Mouse (Mus musculus): ENCODE data around the gene C8b.

Gene C8b

DNA sequence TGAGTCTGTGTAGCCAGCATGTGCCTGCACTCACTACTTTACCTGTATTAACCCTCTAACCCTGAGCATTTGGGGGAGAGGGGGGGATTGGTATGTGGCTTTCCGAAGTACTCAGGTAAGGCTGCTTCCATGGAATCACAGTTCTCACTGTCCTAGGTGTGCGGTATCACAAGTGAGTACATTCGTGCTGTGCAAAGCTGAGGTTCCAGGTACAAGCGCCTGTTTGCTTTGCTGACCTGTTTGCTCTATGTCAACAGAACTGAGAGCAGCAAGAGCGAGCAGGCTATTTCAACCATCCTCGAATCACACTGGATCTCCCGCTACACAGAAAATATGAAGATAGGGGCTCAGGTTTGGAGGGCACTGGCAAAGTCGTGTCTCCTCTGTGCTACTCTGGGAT lies at the start of gene C8b:
Gene C8b (plus strand): TSS at position 253 of the 400 bp plus-strand sequence.
- no peak for DNase-seq

DNA sequence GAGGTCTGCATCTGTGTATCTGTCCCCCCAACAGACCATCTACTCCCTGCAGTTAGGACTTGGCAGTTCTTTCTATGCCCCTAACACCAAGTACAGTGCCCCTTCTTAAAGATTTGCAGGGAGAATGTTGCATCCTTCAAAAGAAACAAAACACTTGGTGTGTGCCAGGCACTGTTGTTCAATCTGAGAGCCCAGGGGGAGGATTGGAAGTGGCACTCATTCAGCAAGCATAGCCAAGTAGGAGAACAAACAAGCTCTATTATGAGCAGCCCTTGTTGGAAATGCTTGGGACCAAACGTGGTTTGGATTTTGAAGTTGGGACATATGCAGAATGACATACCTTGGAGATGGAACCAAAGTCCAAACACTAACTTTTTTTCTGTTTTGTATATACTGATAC lies 49.6 kb upstream of the C8b start:
- DNase-seq: no peak

GRCm38 (mm10) chr4:104718973-104719795 lies 46.9 kb upstream of the C8b start:
- no peak for DNase-seq

GRCm38 (mm10) chr4:104723527-104724045 lies 42.5 kb upstream of the C8b start:
- DNase-seq: no peak

DNA sequence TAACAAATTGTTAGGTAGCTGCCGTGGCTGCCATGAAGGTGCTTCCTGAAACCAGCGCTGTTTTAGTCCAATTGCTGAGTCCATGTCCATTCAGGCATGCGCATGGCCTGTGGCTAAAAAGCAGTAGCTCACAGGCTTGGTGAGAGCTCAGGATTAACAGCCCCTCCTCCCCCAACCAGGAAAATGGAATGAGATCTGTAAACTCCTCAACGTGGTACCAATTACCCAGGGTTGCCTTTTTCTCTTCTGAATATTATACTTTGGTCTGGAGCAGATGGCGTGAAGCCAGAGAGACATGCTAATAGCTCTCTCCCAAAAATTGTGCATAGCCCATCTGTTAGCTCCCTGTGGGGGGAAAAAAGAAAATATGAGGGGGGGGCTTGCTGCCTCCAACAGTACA lies 41.9 kb upstream of the C8b start:
- DNase-seq: no peak

- no peak for DNase-seq
Measured at GRCm38 (mm10) chr4:104725673-104726072, 40.4 kb upstream of the C8b start.

DNA sequence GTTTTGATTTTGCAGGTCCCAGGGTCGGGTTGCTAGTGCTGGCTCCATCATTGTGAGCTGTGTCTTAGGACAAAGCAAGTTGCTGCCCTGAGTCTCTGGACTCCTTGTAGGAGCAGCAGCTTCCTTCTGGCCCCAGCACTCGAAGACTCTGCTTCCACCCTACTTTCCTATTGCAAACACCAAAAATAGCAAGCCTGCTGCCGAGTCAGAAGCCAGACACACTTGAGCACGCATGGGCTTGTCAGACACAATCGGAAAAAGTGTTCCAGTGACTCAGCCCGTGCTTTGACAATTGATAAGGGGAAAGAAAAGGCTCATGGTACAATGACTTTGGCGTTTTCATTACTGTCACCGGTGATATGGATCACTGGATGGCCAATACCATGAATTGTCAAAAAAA lies 36.9 kb upstream of the C8b start:
- no peak for DNase-seq

DNA sequence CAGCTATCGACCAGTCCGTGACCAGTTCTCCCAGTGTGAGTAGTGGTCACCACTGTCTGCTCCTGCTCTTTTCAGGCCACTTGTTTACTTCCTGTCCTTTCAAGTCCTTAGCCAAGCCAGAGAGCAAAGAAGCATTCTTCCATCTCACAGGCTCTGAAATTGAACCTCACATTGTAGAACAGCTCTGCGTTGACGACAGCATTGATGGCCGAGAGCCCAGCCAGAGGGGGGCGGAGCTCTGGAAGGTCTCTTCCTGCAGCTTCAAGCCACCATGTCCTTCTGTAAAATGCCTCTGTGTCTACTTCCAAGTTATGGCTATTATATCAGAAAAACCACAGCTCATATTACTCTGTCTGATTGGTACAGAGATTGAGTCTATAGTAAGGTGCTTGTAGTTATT lies 19.6 kb upstream of the C8b start:
- no peak for DNase-seq

DNA sequence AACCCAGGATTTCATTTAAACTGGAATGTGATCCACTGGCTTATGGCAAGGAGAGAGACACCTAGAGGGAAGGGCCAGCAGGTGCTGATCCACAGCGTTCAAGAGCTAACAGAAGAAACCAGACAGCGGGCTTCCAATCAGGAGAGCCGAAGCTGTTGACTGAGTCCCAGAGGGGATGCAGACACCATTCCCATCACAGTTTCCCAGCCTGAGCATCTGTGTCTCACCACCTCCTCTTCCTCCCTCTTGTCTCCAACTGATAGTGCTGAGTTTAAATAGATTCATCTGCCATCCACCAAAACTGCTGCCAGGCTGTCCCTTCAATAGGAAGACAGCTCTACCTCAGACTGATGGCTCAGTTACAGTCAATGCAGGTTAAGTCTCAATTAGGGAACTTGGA lies 12.0 kb upstream of the C8b start:
- DNase-seq: no peak

DNA sequence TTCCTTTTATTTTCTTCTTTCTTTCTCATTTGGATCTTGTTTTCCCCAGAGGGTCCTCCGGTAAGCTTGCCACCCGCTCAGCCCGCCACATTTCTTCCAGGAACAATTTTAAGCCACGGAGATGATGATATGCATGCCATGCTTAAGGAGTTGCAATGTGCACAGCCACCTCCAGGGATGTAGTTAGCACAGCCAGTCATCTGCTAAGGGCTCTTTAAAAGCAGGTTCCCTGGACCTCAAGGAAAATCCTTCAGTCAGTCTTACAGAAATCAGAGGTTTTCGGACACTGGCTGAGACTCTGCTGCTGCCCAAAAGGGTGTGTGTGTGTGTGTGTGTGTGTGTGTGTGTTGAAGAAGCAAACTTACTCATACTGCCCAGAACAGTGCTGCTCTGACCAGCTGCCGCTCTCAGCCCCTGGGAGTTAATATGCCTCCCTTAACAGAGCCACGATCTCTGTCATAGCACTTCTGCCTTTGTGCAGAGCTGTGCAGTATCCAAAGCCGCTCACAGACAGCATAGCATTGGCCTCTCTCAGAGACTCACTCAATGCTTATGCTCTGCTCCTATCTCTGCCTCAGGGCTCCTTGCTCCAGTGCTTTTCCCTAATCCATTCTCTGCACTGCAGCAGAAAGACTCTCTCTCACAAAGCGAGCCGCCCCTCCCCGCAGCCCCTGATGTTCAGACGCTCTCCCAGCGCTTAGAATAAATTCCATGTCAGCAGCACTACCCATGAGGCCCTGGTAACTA lies 5.1 kb upstream of the C8b start:
- no peak for DNase-seq

- no peak for DNase-seq
Measured at GRCm38 (mm10) chr4:104768190-104768589, 2.1 kb downstream of the C8b start.

DNA sequence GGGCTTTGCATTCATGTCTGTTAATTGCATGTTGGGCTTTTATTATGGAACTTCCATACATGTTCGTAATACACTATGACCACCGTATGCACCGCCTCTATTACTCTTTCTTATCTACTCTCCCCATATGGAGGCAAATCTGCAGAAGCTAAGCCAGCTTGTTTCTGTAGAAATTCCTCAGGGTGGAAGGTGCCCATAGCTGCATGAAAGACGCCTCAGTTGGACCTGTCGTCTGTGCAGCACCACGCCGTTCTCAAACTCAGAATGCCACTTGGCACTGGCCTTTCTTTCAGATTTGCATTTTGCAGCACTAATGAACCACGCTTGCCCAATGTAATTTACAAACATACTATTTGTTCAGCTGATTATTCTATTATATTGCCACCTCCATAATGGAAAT lies 3.5 kb downstream of the C8b start:
- DNase-seq: no peak

DNA sequence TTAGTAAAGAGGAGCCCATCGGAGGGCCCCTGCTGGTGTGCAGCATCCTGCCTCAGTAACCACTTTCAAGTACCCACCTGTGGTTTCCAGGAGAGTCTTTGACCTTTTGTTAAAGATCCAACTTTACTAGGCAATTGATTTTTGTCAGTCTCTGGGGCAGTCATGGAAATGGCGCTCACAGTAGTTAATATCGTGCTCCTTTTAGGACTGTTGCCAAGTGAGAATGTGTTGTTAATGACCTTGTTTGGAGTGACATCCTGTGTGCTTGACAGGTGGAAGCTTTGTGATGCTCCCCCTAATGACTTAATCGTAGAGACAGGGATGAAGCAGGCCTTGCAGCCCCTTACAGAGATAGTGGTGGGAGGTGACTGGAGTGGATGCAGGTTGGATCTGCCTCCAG lies 4.2 kb downstream of the C8b start:
- no peak for DNase-seq

GRCm38 (mm10) chr4:104775601-104776000 lies 9.5 kb downstream of the C8b start:
- no peak for DNase-seq

GRCm38 (mm10) chr4:104779460-104779859 lies 13.3 kb downstream of the C8b start:
- DNase-seq: no peak

DNA sequence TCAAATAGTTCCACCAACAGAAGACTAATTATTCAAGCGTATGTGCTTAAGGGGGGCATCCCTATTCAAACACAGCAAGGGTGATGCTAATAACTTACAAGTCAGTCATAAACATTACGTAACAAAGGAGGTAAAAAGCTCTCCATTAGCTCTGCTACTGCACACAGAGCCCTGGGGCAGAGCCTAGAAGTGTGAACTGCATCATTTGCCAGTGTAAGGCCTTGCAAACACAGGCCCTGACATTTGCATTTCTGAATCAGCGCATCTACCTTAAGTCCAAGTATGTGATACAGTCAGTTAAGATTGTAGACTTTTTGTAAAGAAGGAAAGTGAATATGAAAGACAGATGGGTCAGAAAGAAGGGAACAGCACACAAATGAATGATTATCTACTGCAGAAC lies 15.3 kb downstream of the C8b start:
- DNase-seq: no peak

DNA sequence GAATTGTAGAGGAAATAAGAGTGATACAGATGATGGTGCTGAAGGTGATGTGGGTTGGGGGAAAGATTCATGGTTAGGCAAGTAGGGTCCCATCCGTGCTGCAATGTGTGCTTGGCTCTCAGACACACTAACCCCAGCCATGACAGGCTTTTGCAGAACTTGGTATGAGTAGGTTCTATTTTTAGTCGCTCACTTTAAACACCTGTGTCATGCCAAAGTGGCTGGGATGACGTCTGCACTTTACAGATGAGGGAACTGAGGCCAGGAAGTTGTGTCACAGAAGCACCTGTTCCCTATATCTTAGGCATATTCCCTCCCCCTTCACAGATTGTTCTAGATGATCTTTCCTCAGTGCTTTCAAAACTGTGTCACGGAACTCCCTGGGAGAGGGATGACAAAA lies 16.2 kb downstream of the C8b start:
- no peak for DNase-seq

- DNase-seq: no peak
Measured at GRCm38 (mm10) chr4:104792111-104792510, 26.0 kb downstream of the C8b start.

GRCm38 (mm10) chr4:104798951-104799350 lies 32.8 kb downstream of the C8b start:
- no peak for DNase-seq

DNA sequence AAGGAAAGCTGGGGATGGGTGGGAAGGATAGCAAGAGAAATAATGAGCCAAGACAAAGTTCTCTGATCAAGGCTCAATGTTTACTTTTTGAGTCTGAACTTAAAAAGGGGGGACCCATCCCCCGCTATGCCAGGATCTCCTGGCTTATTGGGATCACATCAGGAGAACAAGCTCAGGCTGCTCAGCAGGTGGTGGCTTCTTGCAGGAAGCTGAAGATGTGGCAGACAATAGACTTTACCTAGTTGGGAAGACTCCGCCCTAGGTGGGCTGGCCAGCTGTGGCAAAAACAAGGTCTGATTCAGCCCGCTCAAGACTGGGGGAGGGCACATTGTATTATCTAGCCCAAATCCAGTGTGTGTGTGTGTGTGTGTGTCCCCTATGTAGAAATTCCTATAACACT lies 35.5 kb downstream of the C8b start:
- DNase-seq: no peak

- no peak for DNase-seq
Measured at GRCm38 (mm10) chr4:104804100-104804499, 38.0 kb downstream of the C8b start.

GRCm38 (mm10) chr4:104805414-104806257 lies 39.5 kb downstream of the C8b start:
- no peak for DNase-seq

DNA sequence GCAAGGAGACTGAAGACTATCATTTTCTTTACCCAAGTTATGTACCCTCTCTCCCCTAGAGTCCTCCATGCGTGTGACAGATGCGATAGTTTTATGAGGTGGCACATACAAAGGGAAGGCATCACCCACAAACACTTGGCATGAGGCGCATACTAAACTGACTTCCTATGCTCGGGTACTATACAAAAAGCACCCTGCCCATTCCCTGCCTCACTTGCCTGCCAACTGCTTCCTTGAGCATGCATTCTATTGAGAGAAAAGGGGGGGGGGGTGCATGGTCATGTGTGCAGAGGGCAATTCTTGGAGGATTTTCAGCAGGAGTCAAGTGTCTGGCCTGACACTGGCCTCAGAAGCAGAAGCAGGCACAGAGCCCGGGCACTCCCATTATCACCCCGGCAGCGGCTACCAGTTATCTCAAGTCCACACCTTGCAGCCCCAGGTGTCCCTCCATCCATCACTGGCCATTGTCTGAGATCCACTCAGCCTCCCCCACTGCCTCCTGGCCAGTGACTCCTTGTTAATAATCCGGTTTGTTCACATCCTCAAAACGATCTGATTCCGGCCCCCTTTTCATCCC lies 44.7 kb downstream of the C8b start:
- DNase-seq: no peak

Measured in lung, adult 18-20 months (tissue).